Mouse (Mus musculus) neural tube, embryonic 12.5 days (tissue): Measurements from ENCODE around the gene Gm20388. TPM values are rescaled to one million over a fixed set of nuclear protein-coding genes. Genes with fewer than 3 reads are reported as not detected.

Experiments
- ATAC-seq: fragments of 200-750 bp; cut with Nextera tagmentation; 2 replicates; pipeline ENCODE4 v1.8.0; 2017; ENCODE audit warnings: low read depth, mild to moderate bottlenecking, moderate TSS enrichment, moderate library complexity; ENCODE audit not compliant: low FRiP score
- H3K27ac ChIP-seq: fragments of 300-500 bp; sonication (generic); 2 replicates; pipeline ENCODE4 v1.5.1; 2016
- H3K27me3 ChIP-seq: fragments of 300-500 bp; sonication (generic); replicated peaks from 2 replicates; pipeline ENCODE4 v1.6.1; 2016; ENCODE audit warnings: mild to moderate bottlenecking
- H3K36me3 ChIP-seq: fragments of 300-500 bp; sonication (generic); 2 replicates; pipeline ENCODE4 v1.6.1; 2016; ENCODE audit warnings: mild to moderate bottlenecking
- H3K4me1 ChIP-seq: fragments of 300-500 bp; sonication (generic); 2 replicates; pipeline ENCODE4 v1.6.1; 2016
- H3K4me2 ChIP-seq: fragments of 300-500 bp; sonication (generic); replicated peaks from 2 replicates; pipeline ENCODE4 v1.6.1; 2016; ENCODE audit warnings: mild to moderate bottlenecking
- H3K4me3 ChIP-seq: fragments of 300-500 bp; sonication (generic); 2 replicates; pipeline ENCODE4 v1.5.1; 2016
- H3K9ac ChIP-seq: fragments of 300-500 bp; sonication (generic); 2 replicates; pipeline ENCODE4 v1.6.1; 2016; ENCODE audit warnings: mild to moderate bottlenecking
- H3K9me3 ChIP-seq: fragments of 300-500 bp; sonication (generic); 2 replicates; pipeline ENCODE4 v1.6.1; 2016; ENCODE audit warnings: mild to moderate bottlenecking
- WGBS: fragments of 180-500 bp; shearing (Covaris S2); methylation state at CpG from one replicate; pipeline ENCODE4 v1.1.7; 2016; 5-methylcytosine and 5-hydroxymethylcytosine counted together
- polyA plus RNA-seq: library from polyadenylated mRNA; unstranded; fragments of >200 nt; fragmentation: Nextera tagmentation; extraction: Ambion mirVana; gene quantifications from 2 replicates; pipeline ENCODE4 v1.2.1, GENCODE M21; 2016

Gm20388 gene
- polyA plus RNA-seq, 1 experiment from 2014 or later, result not detected

GRCm38 (mm10) chr8:124144619-124144980, 4234.0 kb downstream of the Gm20388 start:
- H3K27ac ChIP-seq, result no peak overlapping the region
- no peak overlapping the region for H3K4me3 ChIP-seq
- H3K4me1 ChIP-seq, result peaks cover 20% of the 10 kb centered on the region
- no peak overlapping the region for H3K4me2 ChIP-seq
- no peaks in the 10 kb centered on the region for H3K36me3 ChIP-seq
- no peaks in the 10 kb centered on the region for H3K9me3 ChIP-seq
- ATAC-seq, result no peak
- H3K9ac ChIP-seq, result no peak overlapping the region
- 81% methylated on average over 12 of the region's 12 CpGs for WGBS
- no peaks in the 10 kb centered on the region for H3K27me3 ChIP-seq

DNA sequence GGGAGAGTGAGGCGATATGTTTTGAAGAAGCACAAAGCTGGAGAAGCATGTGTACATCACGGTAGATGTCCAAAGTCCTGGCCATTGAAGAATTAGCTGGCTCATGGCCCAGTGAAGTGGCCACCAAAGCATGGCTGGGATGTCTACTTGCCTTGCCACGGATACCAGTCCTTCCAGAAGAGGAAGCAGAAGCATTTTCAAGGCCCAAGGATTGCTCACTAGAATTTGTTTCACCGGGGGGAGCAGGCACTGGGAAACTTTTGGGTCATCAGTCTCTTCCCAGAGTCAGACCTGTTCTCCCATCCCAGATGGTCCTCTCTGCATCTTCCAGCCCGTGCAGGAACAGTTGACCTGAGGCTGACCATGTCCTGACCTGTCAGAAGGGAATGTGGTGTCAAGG, 4235.6 kb downstream of the Gm20388 start:
- ATAC-seq, result no peak
- no peaks in the 10 kb centered on the region for H3K27me3 ChIP-seq
- H3K9ac ChIP-seq, result no peak overlapping the region
- H3K9me3 ChIP-seq, result no peaks in the 10 kb centered on the region
- no peak overlapping the region for H3K4me3 ChIP-seq
- no peaks in the 10 kb centered on the region for H3K36me3 ChIP-seq
- H3K27ac ChIP-seq, result no peak overlapping the region
- no peak overlapping the region for H3K4me2 ChIP-seq
- H3K4me1 ChIP-seq, result peaks cover 8% of the 10 kb centered on the region
- 85% methylated on average over 5 of the region's 5 CpGs for WGBS

GRCm38 (mm10) chr8:124150009-124150408, 4239.4 kb downstream of the Gm20388 start:
- WGBS, result 81% methylated on average over 11 of the region's 11 CpGs
- H3K4me3 ChIP-seq, result no peak overlapping the region
- no peaks in the 10 kb centered on the region for H3K27me3 ChIP-seq
- no peaks in the 10 kb centered on the region for H3K36me3 ChIP-seq
- no peak overlapping the region for H3K4me2 ChIP-seq
- no peak overlapping the region for H3K9ac ChIP-seq
- H3K27ac ChIP-seq, result no peak overlapping the region
- ATAC-seq, result no peak
- 0 out of 2 replicates have a peak, but pooled peaks cover 5% of the 10 kb centered on the region for H3K9me3 ChIP-seq
- no peaks in the 10 kb centered on the region for H3K4me1 ChIP-seq

DNA sequence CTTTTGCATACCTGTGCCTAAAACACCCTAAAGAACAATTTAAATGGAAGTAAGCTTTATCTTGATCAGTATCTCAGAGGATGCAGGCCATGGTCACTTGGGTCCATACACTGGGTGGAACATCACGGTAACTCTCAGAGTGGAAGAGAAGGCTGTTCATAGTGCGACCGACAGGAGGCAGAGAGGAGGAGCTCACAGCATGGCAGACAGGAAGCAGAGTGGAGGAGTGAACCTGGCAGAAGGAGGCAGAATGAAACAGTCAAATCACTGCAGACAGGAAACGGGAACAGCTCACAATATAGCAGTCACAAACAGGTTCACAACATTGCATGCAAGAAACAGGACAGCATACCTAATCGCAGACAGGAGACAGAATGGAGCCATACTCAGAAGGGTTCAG, 4239.9 kb downstream of the Gm20388 start:
- H3K4me1 ChIP-seq, result no peaks in the 10 kb centered on the region
- WGBS, result 85% methylated on average over 5 of the region's 5 CpGs
- 0 out of 2 replicates have a peak, but pooled peaks cover 5% of the 10 kb centered on the region for H3K9me3 ChIP-seq
- H3K36me3 ChIP-seq, result no peaks in the 10 kb centered on the region
- ATAC-seq, result no peak
- H3K9ac ChIP-seq, result no peak overlapping the region
- no peaks in the 10 kb centered on the region for H3K27me3 ChIP-seq
- H3K27ac ChIP-seq, result no peak overlapping the region
- no peak overlapping the region for H3K4me3 ChIP-seq
- H3K4me2 ChIP-seq, result no peak overlapping the region

DNA sequence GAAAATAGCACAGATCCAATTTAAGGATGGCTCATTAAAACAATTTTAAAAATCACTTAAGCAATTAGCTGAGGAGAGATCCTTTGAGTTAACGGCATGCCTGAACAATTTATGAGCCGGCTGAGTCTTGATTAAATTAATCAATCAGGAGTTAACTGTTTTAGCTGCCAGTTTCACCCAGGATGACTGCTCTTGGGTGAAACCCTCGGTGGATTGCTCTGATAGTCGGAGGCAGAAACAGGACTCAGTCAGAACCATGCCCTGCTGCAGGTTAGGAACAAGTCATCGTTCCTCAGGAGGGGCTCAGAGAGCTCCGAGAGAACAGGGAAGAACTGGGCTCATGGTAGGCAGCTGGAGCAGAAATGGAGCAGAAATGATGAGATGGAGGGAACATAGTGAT, 4241.2 kb downstream of the Gm20388 start:
- H3K27ac ChIP-seq, result no peak overlapping the region

DNA sequence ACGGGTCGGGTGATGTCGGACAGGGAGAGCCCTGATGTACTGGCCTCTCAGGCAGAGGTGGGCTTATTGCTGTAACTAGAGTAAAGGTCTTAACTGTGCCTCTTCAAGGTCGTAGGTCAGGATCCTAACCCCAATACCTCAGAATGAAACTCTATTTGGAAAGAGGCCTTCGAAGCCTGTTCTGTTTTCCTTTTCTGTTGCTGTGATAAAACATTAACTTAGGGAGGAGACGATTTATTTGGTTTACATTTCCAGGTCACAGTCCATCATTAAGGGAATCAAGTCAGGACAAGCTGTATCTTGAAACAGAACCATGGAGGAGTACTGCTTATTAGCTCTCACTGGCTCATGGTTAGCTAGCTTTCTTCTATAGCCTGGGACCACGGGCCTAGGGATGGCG, 4242.1 kb downstream of the Gm20388 start:
- H3K9me3 ChIP-seq, result 0 out of 2 replicates have a peak, but pooled peaks cover 5% of the 10 kb centered on the region
- H3K27me3 ChIP-seq, result no peaks in the 10 kb centered on the region
- no peaks in the 10 kb centered on the region for H3K36me3 ChIP-seq
- no peak overlapping the region for H3K4me3 ChIP-seq
- no peak overlapping the region for H3K9ac ChIP-seq
- no peaks in the 10 kb centered on the region for H3K4me1 ChIP-seq
- no peak for ATAC-seq
- WGBS, result 92% methylated on average over 8 of the region's 8 CpGs
- H3K4me2 ChIP-seq, result no peak overlapping the region
- no peak overlapping the region for H3K27ac ChIP-seq

More for the DNA sequence above, 4241.2 kb downstream of the Gm20388 start:
- Histone ChIP-seq H3K36me3 (no peaks in the 10 kb centered on the region), H3K9ac (no peak overlapping the region), H3K4me2 (no peak overlapping the region), H3K4me1 (no peaks in the 10 kb centered on the region), H3K4me3 (no peak overlapping the region), H3K9me3 (0 out of 2 replicates have a peak, but pooled peaks cover 5% of the 10 kb centered on the region), H3K27me3 (no peaks in the 10 kb centered on the region)
- WGBS, result 78% methylated on average over 6 of the region's 6 CpGs
- no peak for ATAC-seq

DNA sequence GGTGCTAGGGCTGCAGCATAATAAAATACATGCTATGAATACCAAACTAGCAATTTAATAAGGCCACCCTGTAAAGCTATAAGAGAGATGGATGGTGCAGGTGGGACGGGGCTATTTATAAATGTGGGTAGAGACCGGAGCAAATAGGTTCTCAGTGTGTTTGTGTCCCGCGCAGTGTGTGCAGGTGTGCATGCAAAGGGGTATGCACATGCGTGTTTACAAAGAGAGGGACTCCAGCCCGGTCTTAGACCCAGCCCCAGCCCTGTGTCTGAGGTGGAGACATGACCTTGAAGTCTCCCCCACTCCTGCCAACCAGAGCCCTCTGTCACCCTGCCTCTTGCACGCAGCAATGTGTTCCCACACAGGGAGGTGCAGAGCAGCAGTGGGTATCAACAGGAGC, 4245.7 kb downstream of the Gm20388 start:
- H3K27ac ChIP-seq, result no peak overlapping the region
- 82% methylated on average over 7 of the region's 7 CpGs for WGBS
- ATAC-seq, result no peak

DNA sequence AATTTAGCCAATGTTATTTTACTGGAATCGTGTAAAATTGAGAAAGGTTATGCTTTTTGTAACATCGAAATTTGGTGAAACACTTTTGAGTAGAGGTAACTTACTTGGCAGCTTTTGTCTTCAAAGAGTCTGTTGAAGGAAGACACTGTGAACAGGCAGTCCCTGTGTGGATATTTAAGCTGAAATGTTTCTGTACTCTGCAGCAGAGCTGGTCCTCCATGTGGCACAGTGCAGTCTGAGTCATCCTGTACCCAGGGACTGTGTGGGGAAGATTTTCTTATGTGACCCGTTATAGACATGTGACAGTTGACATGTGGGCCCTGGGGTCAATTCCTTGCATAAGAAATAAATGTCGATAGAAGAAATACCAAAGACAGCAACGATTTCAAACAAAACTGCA, 4251.0 kb downstream of the Gm20388 start:
- Histone ChIP-seq H3K36me3 (no peaks in the 10 kb centered on the region), H3K9me3 (no peaks in the 10 kb centered on the region), H3K27me3 (no peaks in the 10 kb centered on the region), H3K27ac (no peak overlapping the region), H3K4me1 (no peaks in the 10 kb centered on the region), H3K9ac (no peak overlapping the region), H3K4me2 (no peak overlapping the region), H3K4me3 (no peak overlapping the region)
- WGBS, result 85% methylated on average over 5 of the region's 5 CpGs
- ATAC-seq, result no peak

More for the DNA sequence above, 4245.7 kb downstream of the Gm20388 start:
- Histone ChIP-seq H3K9me3 (0 out of 2 replicates have a peak, but pooled peaks cover 5% of the 10 kb centered on the region), H3K4me3 (no peak overlapping the region), H3K4me1 (no peaks in the 10 kb centered on the region), H3K27me3 (no peaks in the 10 kb centered on the region), H3K36me3 (no peaks in the 10 kb centered on the region), H3K9ac (no peak overlapping the region), H3K4me2 (no peak overlapping the region)

GRCm38 (mm10) chr8:124163258-124163657, 4252.6 kb downstream of the Gm20388 start:
- Histone ChIP-seq H3K4me2 (no peak overlapping the region), H3K9ac (no peak overlapping the region), H3K36me3 (no peaks in the 10 kb centered on the region), H3K4me3 (no peak overlapping the region), H3K27me3 (no peaks in the 10 kb centered on the region), H3K9me3 (no peaks in the 10 kb centered on the region), H3K27ac (no peak overlapping the region), H3K4me1 (no peaks in the 10 kb centered on the region)
- 90% methylated on average over 5 of the region's 5 CpGs for WGBS
- no peak for ATAC-seq

- no peak for ATAC-seq
- WGBS, result 58% methylated on average over 7 of the region's 7 CpGs
- H3K9me3 ChIP-seq, result no peaks in the 10 kb centered on the region
These were observed 4259.1 kb downstream of the Gm20388 start for GRCm38 (mm10) chr8:124169749-124170148.

GRCm38 (mm10) chr8:124170671-124171070, 4260.0 kb downstream of the Gm20388 start:
- Histone ChIP-seq H3K27ac (no peak overlapping the region), H3K9me3 (no peaks in the 10 kb centered on the region), H3K9ac (no peak overlapping the region), H3K36me3 (no peaks in the 10 kb centered on the region), H3K4me2 (no peak overlapping the region), H3K4me1 (no peaks in the 10 kb centered on the region), H3K27me3 (no peaks in the 10 kb centered on the region), H3K4me3 (no peak overlapping the region)
- 91% methylated on average over 7 of the region's 7 CpGs for WGBS
- ATAC-seq, result no peak

More at GRCm38 (mm10) chr8:124169749-124170148, 4259.1 kb downstream of the Gm20388 start:
- no peaks in the 10 kb centered on the region for H3K4me1 ChIP-seq
- H3K36me3 ChIP-seq, result no peaks in the 10 kb centered on the region
- no peak overlapping the region for H3K4me2 ChIP-seq
- no peaks in the 10 kb centered on the region for H3K27me3 ChIP-seq
- H3K4me3 ChIP-seq, result no peak overlapping the region
- no peak overlapping the region for H3K9ac ChIP-seq
- no peak overlapping the region for H3K27ac ChIP-seq

GRCm38 (mm10) chr8:124171557-124172528, 4261.2 kb downstream of the Gm20388 start:
- H3K9me3 ChIP-seq, result no peaks in the 10 kb centered on the region
- H3K4me2 ChIP-seq, result no peak overlapping the region
- H3K4me1 ChIP-seq, result no peaks in the 10 kb centered on the region; the same call in 1 of the 2 replicates
- 77% methylated on average over 17 of the region's 17 CpGs for WGBS
- no peak overlapping the region for H3K4me3 ChIP-seq
- no peak overlapping the region for H3K27ac ChIP-seq
- no peak overlapping the region for H3K9ac ChIP-seq
- H3K27me3 ChIP-seq, result no peaks in the 10 kb centered on the region
- ATAC-seq, result no peak
- no peaks in the 10 kb centered on the region for H3K36me3 ChIP-seq
